Mouse (Mus musculus): ENCODE measurements around the gene L1cam.

Gene L1cam

GRCm38 (mm10) chrX:73895719-73896118 lies at the start of gene L1cam:
L1cam (minus strand) TSS chrX:73896105.
- DNase-seq = peak; percentile 62

DNA sequence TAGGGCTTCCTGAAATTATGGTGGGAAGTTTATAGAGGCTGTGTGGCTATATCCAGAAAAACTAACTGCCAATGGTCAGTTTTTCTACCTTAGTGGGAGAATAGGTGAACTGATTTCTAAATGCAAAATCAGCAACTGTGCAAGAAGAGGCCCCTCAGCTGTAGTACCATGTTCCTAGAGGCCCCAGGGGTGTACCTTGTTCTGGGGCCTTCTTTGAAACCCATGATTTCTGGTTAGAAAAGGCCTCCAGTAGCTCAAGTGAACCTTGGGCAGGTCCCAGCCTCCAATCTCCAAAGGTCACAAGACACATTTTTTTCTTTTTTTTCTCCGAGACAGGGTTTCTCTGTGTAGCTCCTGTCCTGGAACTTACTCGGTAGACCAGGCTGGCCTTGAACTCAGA lies 46.4 kb upstream of the L1cam start:
- DNase-seq = no peak

GRCm38 (mm10) chrX:73941860-73942259 lies 46.0 kb upstream of the L1cam start:
- no peak for DNase-seq

GRCm38 (mm10) chrX:73931871-73932270 lies 36.0 kb upstream of the L1cam start:
- no peak for DNase-seq

GRCm38 (mm10) chrX:73930402-73931062 lies 34.6 kb upstream of the L1cam start, which contains the start of gene Renbp:
Renbp (minus strand) TSS chrX:73930850.
- peak; percentile 77 for DNase-seq

GRCm38 (mm10) chrX:73922550-73922882 lies 26.6 kb upstream of the L1cam start:
- DNase-seq = no peak

DNA sequence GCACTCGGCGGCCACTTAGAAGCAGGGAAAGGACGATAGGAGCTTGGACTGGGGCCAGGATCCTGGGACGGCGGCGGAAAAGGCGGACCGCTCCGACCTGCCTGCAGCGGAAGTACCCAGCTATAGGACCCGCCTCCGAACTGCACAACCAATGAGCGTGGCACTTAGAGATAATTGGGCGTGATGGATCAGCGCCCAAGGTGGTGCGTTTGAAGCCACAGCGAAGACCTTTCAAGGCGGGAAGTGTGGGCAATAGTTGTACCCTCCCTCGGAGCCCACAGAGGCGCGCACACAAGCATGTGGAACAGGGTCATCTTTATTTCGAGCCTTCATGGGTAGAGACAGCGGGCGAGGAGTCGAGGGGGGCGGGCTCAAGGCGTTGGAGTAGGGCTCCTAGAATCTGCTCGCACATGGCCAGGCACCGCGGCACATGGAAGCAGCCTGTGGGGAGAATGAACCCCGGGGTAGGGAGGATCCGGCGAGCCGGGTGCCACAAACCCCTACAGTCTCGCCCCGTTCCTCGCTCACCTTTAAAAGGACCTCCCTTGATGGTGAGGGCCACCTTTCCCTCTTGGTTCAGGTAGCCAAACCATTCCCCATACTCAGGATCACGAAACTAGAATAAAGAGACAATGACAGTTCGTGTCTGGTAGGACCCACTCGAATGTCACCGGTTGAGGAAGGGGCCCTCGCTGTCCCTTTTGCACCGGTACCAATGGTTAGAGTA lies 26.1 kb upstream of the L1cam start, which contains the start of the genes Arhgap4 and Naa10:
TSS of gene Arhgap4 (minus strand) at position 48 of the 727 bp plus-strand sequence.
TSS of gene Naa10 (minus strand) at position 122 of the 727 bp plus-strand sequence.
- DNase-seq = peak; percentile 87

DNA sequence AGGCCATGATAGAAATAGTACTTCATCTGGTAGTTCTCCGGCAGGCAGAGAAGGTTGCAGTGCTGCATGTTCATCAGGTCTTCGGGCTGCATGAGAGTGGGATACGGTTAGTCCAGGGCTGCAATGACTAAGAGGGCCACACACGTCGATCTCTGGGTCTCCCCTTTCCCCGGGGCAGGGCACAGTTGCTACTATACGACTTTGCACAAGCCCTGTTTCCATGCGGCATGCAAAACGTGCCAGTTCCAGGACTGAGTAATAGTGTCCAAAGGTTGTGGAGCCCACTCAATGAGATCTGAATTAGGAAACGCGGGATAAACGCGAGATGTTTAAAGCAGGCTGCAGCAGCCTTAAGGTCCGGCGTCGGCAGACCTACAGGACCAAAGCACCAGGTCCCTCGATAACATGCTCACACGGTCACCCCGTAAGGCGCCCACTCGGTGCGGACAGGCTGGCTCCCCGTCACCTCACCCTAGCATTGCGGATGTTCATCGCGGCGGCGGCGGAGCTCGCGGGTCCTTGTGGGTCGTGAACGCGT lies 25.4 kb upstream of the L1cam start:
- no peak for DNase-seq

DNA sequence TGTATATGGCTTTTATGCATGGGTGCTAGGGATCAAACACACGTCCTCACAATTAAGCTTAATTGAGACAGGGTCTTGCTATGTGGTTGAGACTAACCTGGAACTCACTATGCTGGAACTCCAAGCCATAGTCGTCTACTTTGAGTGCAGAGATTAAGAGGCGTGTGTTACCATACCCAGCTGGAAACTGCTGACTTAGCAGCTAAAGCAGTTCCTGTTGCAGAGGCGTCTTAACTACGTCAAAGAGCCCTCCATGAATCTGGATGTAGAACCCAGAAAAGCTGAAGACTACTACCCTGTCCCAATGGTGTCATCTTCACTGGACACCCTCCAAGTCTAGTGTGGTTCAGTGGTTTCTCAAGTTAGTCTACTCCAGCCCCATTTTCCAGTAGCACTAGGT lies 22.7 kb upstream of the L1cam start:
- no peak for DNase-seq

DNA sequence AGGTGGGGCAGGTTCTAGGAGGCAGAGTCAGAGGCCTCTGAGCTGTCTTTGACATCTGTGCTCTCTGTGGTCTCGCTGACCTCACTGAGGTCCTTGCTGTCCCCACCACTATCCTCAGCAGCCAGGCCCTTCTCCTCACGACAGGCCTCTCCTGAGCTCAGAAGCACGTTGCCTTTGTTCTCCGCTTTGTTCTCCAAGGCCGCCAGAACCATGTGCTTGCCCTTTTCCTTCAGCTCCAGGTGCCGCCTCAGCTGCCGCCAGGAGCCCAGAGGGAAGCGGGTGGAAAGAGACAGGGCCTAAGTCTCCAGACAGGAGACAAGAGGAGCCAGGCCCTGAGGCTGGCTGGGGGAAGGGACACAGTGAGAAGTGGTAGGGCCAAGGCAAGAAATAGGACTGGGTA lies 21.0 kb upstream of the L1cam start:
- DNase-seq = no peak

- peak; percentile 80 for DNase-seq
Observed at GRCm38 (mm10) chrX:73914827-73915703, 19.2 kb upstream of the L1cam start.

GRCm38 (mm10) chrX:73911588-73911987 lies 15.7 kb upstream of the L1cam start:
- no peak for DNase-seq

DNA sequence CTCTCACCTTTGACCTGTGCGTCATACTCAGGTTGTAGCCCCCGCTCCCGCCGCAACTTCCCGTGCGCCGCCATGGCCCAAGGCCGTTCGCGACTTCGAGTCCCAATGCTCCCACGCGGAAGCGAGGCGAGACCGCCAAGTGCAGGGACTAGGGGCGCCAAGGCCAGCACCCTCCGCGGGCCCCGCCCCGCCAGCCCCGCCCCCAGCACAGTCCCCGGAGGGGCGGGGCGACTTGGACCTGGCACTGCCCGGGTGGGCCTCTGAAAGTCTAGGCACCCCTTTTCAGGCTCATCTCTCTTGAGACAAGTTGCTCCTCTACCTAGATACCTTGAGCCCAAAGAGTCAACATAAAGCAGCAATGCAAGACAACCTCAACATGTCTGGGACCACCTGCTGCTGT lies 15.3 kb upstream of the L1cam start:
- DNase-seq = peak; percentile 9

GRCm38 (mm10) chrX:73910451-73910850 lies 14.5 kb upstream of the L1cam start:
- DNase-seq = no peak

DNA sequence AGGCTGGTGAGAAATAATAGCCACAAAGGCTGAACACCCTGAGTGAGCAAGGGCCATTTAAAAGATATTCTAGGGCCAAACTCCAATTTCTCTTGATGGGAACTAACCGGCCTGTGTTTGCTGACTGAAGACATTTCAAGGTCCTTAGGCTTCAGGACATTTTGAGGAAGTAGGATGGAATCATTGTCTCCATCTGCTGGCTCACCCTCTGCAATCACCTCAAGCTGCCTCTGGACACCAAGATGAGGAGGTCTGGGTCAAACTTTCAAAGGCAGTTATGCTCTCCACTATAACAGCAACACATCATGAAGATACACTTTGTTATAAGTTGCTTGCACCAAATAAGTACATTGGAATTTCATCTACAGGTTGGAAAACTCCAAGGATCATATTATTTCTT lies 14.1 kb upstream of the L1cam start:
- DNase-seq = no peak

DNA sequence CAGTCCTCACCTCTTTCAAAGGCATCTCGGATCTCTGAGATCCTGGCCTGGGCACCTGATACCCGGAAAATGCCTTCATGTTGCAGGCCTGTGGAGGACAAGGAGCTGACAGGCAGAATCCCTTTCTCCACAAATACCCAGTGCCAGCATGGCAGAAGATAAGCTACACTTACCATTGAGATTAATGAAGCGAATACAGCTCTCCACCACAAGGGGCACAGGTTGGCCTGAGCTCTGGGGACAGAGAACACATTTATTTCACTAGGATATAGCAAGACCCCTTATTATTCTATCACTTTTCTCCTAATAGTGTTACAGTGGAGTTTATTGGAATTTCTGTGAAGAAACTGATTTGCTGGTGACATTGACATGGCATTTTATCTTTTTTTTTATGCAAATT lies 2.1 kb upstream of the L1cam start:
- DNase-seq = no peak

GRCm38 (mm10) chrX:73892833-73893232 lies 3.1 kb downstream of the L1cam start:
- no peak for DNase-seq

- DNase-seq = peak; percentile 37
Observed at GRCm38 (mm10) chrX:73891551-73892152, 4.3 kb downstream of the L1cam start, which contains the start of gene Avpr2. Avpr2 (plus strand) TSS chrX:73892102.

- peak; percentile 35 for DNase-seq
Observed at GRCm38 (mm10) chrX:73881463-73881862, 14.4 kb downstream of the L1cam start.

- DNase-seq = peak; percentile 11
Observed at GRCm38 (mm10) chrX:73881036-73881427, 14.9 kb downstream of the L1cam start.

- DNase-seq = peak; percentile 33
Observed at GRCm38 (mm10) chrX:73880194-73881035, 15.5 kb downstream of the L1cam start.

DNA sequence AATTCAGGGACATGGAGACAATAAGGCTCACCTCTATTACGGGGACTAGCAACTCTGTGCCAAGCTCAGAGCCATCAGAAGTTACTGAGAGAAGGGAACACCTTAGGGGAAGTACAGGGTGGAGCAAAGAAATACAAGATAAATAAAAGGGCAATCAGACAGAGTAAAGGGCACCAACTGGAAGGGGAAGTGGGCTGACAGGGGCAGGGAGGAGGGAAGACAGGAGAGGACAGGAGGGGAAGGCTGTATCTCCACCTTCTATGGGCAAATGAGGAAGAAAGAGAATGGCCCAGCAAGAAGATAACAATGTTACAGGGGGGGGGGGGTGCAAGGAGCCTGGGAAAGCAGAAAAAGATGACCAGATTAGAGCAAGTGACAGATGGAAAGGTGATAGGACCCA lies 18.9 kb downstream of the L1cam start:
- no peak for DNase-seq
